Mouse (Mus musculus) MEL (cell line): Measurements from ENCODE around the gene Gm20708. TPM values are rescaled to one million over a fixed set of nuclear protein-coding genes. Genes with fewer than 3 reads are reported as not detected.

Experiments
- DNase-seq: peaks from one replicate; pipeline ENCODE4 v3.0.0; 2011; ENCODE audit warnings: low read depth, low spot score
- H3K27ac ChIP-seq: 2 replicates; pipeline ENCODE4 v1.5.1; 2012; ENCODE audit warnings: low read depth, mild to moderate bottlenecking, control low read depth, low read length, moderate library complexity; ENCODE audit not compliant: control insufficient read depth
- H3K27me3 ChIP-seq, 2 experiments: fragments of 150-350 bp in 1 of 2; sonication (generic) in 1 of 2; 2 replicates each; pipeline ENCODE4 v1.6.1; 2012; ENCODE audit warnings: low read length in 2 of 2, mild to moderate bottlenecking in 2 of 2, improper control_type of control experiment in 1 of 2, moderate library complexity in 1 of 2; ENCODE audit not compliant: insufficient read depth in 2 of 2, control insufficient read depth in 1 of 2
- H3K36me3 ChIP-seq, 2 experiments: 2 replicates each; pipeline ENCODE4 v1.6.1; 2012 to 2014; ENCODE audit warnings: low read length in 2 of 2, improper control_type of control experiment in 1 of 2, inconsistent platforms in 1 of 2, mild to moderate bottlenecking in 1 of 2; ENCODE audit not compliant: insufficient read depth in 2 of 2, control insufficient read depth in 1 of 2
- H3K4me1 ChIP-seq, 2 experiments: fragments of 150-350 bp in 1 of 2; sonication (generic) in 1 of 2; 2 replicates each; pipeline ENCODE4 v1.6.1; 2012; ENCODE audit warnings: low read length in 2 of 2, improper control_type of control experiment in 1 of 2, mild to moderate bottlenecking in 1 of 2; ENCODE audit not compliant: insufficient read depth in 2 of 2, control insufficient read depth in 1 of 2
- H3K4me3 ChIP-seq, 2 experiments: fragments of 150-350 bp in 1 of 2; sonication (generic) in 1 of 2; 2 replicates each; pipeline ENCODE4 v1.5.1; 2012; ENCODE audit warnings: low read depth in 2 of 2, low read length in 2 of 2, mild to moderate bottlenecking in 2 of 2, moderate library complexity in 2 of 2, control low read depth in 1 of 2, improper control_type of control experiment in 1 of 2; ENCODE audit not compliant: control insufficient read depth in 1 of 2, insufficient read depth in 1 of 2
- H3K79me2 ChIP-seq: 2 replicates; pipeline ENCODE4 v1.6.1; 2012; ENCODE audit warnings: mild to moderate bottlenecking, low read length, moderate library complexity; ENCODE audit not compliant: control insufficient read depth, poor library complexity, insufficient read depth
- H3K9ac ChIP-seq: 2 replicates; pipeline ENCODE4 v1.6.1; 2012; ENCODE audit warnings: low read depth, mild to moderate bottlenecking, control low read depth, low read length, moderate library complexity; ENCODE audit not compliant: control insufficient read depth, poor library complexity, severe bottlenecking
- H3K9me3 ChIP-seq: fragments of 150-350 bp; sonication (generic); replicated peaks from 2 replicates; pipeline ENCODE4 v1.6.1; 2012; ENCODE audit warnings: mild to moderate bottlenecking, low read length, improper control_type of control experiment, moderate library complexity; ENCODE audit not compliant: insufficient read depth
- CHD1 ChIP-seq: IDR thresholded peaks from 2 replicates; pipeline ENCODE4 v1.6.1; 2012; ENCODE audit warnings: low read depth, mild to moderate bottlenecking, inconsistent platforms, low read length, improper control_type of control experiment
- CHD2 ChIP-seq: IDR thresholded peaks from 2 replicates; pipeline ENCODE4 v1.6.1; 2011; ENCODE audit warnings: low read length, improper control_type of control experiment
- E2F4 ChIP-seq: IDR thresholded peaks from 2 replicates; pipeline ENCODE4 v1.6.1; 2011; ENCODE audit warnings: low read depth, low read length, improper control_type of control experiment, borderline replicate concordance
- ELF1 ChIP-seq: IDR thresholded peaks from 2 replicates; pipeline ENCODE4 v1.6.1; 2014; ENCODE audit warnings: low read depth, mild to moderate bottlenecking, inconsistent platforms, low read length, improper control_type of control experiment, moderate library complexity
- HCFC1 ChIP-seq: IDR thresholded peaks from 2 replicates; pipeline ENCODE4 v1.6.1; 2012; ENCODE audit warnings: low read depth, mild to moderate bottlenecking, inconsistent platforms, low read length, improper control_type of control experiment, moderate library complexity
- JUND ChIP-seq: IDR thresholded peaks from 2 replicates; pipeline ENCODE4 v1.6.1; 2011; ENCODE audit warnings: low read depth, mild to moderate bottlenecking, improper control_type of control experiment, low read length
- KAT2A ChIP-seq: conservative IDR thresholded peaks from 2 replicates; pipeline ENCODE4 v1.6.1; 2012; ENCODE audit warnings: low read depth, low read length, improper control_type of control experiment, inconsistent platforms
- MAX ChIP-seq: IDR thresholded peaks from 2 replicates; pipeline ENCODE4 v1.6.1; 2011; ENCODE audit warnings: low read length, improper control_type of control experiment
- MEF2A ChIP-seq: IDR thresholded peaks from 2 replicates; pipeline ENCODE4 v1.6.1; 2014; ENCODE audit warnings: low read depth, mild to moderate bottlenecking, inconsistent platforms, low read length, improper control_type of control experiment; ENCODE audit not compliant: poor library complexity, insufficient replicate concordance, severe bottlenecking; ENCODE audit errors: extremely low read depth
- MXI1 ChIP-seq: IDR thresholded peaks from 2 replicates; pipeline ENCODE4 v1.6.1; 2011; ENCODE audit warnings: mild to moderate bottlenecking, low read depth, low read length, improper control_type of control experiment
- MYB ChIP-seq: IDR thresholded peaks from 2 replicates; pipeline ENCODE4 v1.6.1; 2011; ENCODE audit warnings: mild to moderate bottlenecking, low read depth, low read length, improper control_type of control experiment
- MYC ChIP-seq: IDR thresholded peaks from 2 replicates; pipeline ENCODE4 v1.6.1; 2011; ENCODE audit warnings: low read depth, mild to moderate bottlenecking, low read length, improper control_type of control experiment, moderate library complexity
- NELFE ChIP-seq: IDR thresholded peaks from 2 replicates; pipeline ENCODE4 v1.6.1; 2011; ENCODE audit warnings: low read depth, low read length, improper control_type of control experiment
- NRF1 ChIP-seq: IDR thresholded peaks from 2 replicates; pipeline ENCODE4 v1.6.1; 2014; ENCODE audit warnings: low read depth, mild to moderate bottlenecking, inconsistent platforms, low read length, improper control_type of control experiment, moderate library complexity; ENCODE audit not compliant: poor library complexity, insufficient read depth, severe bottlenecking
- POLR2AphosphoS5 ChIP-seq: IDR thresholded peaks from 2 replicates; pipeline ENCODE4 v1.6.1; 2012; ENCODE audit warnings: low read depth, borderline replicate concordance, mild to moderate bottlenecking, inconsistent platforms, low read length, moderate library complexity, mixed read lengths
- RAD21 ChIP-seq: IDR thresholded peaks from 2 replicates; pipeline ENCODE4 v1.6.1; 2011; ENCODE audit warnings: mild to moderate bottlenecking, low read depth, low read length, improper control_type of control experiment
- SMC3 ChIP-seq: IDR thresholded peaks from 2 replicates; pipeline ENCODE4 v1.6.1; 2011; ENCODE audit warnings: low read depth, low read length, improper control_type of control experiment
- TBP ChIP-seq: IDR thresholded peaks from 2 replicates; pipeline ENCODE4 v1.8.0; 2011; ENCODE audit warnings: low read depth, low read length, improper control_type of control experiment
- UBTF ChIP-seq: IDR thresholded peaks from 2 replicates; pipeline ENCODE4 v1.6.1; 2012; ENCODE audit warnings: low read depth, mild to moderate bottlenecking, inconsistent platforms, low read length, improper control_type of control experiment, moderate library complexity, borderline replicate concordance; ENCODE audit not compliant: insufficient read depth
- USF1 ChIP-seq: IDR thresholded peaks from 2 replicates; pipeline ENCODE4 v1.6.1; 2014; ENCODE audit warnings: low read depth, mild to moderate bottlenecking, inconsistent platforms, low read length, improper control_type of control experiment, moderate library complexity
- ZKSCAN1 ChIP-seq: IDR thresholded peaks from 2 replicates; pipeline ENCODE4 v1.6.1; 2012; ENCODE audit warnings: low read depth, mild to moderate bottlenecking, inconsistent platforms, low read length, improper control_type of control experiment, moderate library complexity
- ZNF384 ChIP-seq: IDR thresholded peaks from 2 replicates; pipeline ENCODE4 v1.6.1; 2012; ENCODE audit warnings: low read depth, mild to moderate bottlenecking, inconsistent platforms, low read length, improper control_type of control experiment
- polyA plus RNA-seq, 2 experiments: library from polyadenylated mRNA; stranded (reverse) in 1 of 2; unstranded in 1 of 2; fragments of >175 nt in 1 of 2; fragments of >200 nt in 1 of 2; gene quantifications; 2 replicates each; pipeline versions ENCODE4 v1.2.1 to v1.2.4; 2012; ENCODE audit warnings: low replicate concordance in 2 of 2, low read depth in 1 of 2; ENCODE audit not compliant: insufficient read length in 2 of 2, insufficient read depth in 1 of 2, missing spikeins in 1 of 2
- total RNA-seq: library from RNA; depleted of rRNA; stranded (reverse); fragments of 300-350 nt; gene quantifications from 2 replicates; pipeline ENCODE4 v1.2.3, GENCODE M21; 2012

Gm20708 gene
- total and polyA plus RNA-seq, 3 experiments: 0.70 to 0.85 TPM; not detected in 1

- Histone ChIP-seq H3K27ac (no peak overlapping the region), H3K36me3 (peaks cover 0 to 46% of the 10 kb centered on the region in 2 experiments; a peak in 2 of 4 replicates), H3K27me3 (no peaks in the 10 kb centered on the region), H3K9me3 (no peaks in the 10 kb centered on the region), H3K79me2 (peaks cover 24% of the 10 kb centered on the region), H3K4me1 (peaks cover 23 to 67% of the 10 kb centered on the region in 2 experiments), H3K4me3 (peak overlapping the region in 1 of 2 experiments; percentile 27; a peak in 2 of 4 replicates), H3K9ac (peak overlapping the region; percentile 38)
- TF ChIP-seq E2F4 (no peak), ZKSCAN1 (no peak), HCFC1 (no peak)
- no peak for DNase-seq
Measured at GRCm38 (mm10) chr11:117827386-117827785, 17.9 kb downstream of the Gm20708 start.

GRCm38 (mm10) chr11:117828149-117828887 is 18.9 kb downstream of the Gm20708 start:
- H3K4me1 ChIP-seq: peaks cover 23 to 71% of the 10 kb centered on the region in 2 experiments
- peak overlapping the region; percentile 38 for H3K9ac ChIP-seq

GRCm38 (mm10) chr11:117828888-117829604 is 19.6 kb downstream of the Gm20708 start:
- peak overlapping the region; percentile 52 for H3K27ac ChIP-seq
- TF ChIP-seq MYC (no peak; the same call in 1 of the 2 replicates), ELF1 (0 out of 2 replicates have a peak, but pooled peaks have one; percentile 36), JUND (0 out of 2 replicates have a peak, but pooled peaks have one; percentile 26), MYB (no peak), MXI1 (peak; percentile 69), MAX (peak; percentile 45), MEF2A (peak; percentile 36; the same call in 1 of the 2 replicates), SMC3 (0 out of 2 replicates have a peak, but pooled peaks have one; percentile 12), RAD21 (no peak), TBP (no peak), NRF1 (0 out of 2 replicates have a peak, but pooled peaks have one; percentile 19), CHD2 (no peak), NELFE (no peak), POLR2AphosphoS5 (no peak), KAT2A (no peak), CHD1 (no peak), UBTF (no peak)

More at GRCm38 (mm10) chr11:117828149-117828887, 18.9 kb downstream of the Gm20708 start:
- peak overlapping the region; percentile 44 for H3K27ac ChIP-seq
- H3K27me3 ChIP-seq: no peaks in the 10 kb centered on the region
- no peak for TF ChIP-seq TBP
- TF ChIP-seq MXI1: peak; percentile 35
- peak; percentile 66 for TF ChIP-seq ZNF384
- TF ChIP-seq E2F4: peak; percentile 45; the same call in 1 of the 2 replicates
- TF ChIP-seq MAX: peak; percentile 9
- TF ChIP-seq USF1: no peak
- TF ChIP-seq, all 39 proteins: peak for 4
- peaks cover 19% of the 10 kb centered on the region for H3K79me2 ChIP-seq
- peak; percentile 88 for DNase-seq
- no peaks in the 10 kb centered on the region for H3K9me3 ChIP-seq
- peaks cover 0 to 45% of the 10 kb centered on the region in 2 experiments; a peak in 2 of 4 replicates for H3K36me3 ChIP-seq
- H3K4me3 ChIP-seq: peak overlapping the region; percentile 24 to 27

More at GRCm38 (mm10) chr11:117828888-117829604, 19.6 kb downstream of the Gm20708 start:
- Histone ChIP-seq H3K36me3 (peaks cover 0 to 37% of the 10 kb centered on the region in 2 experiments; a peak in 2 of 4 replicates), H3K9ac (peak overlapping the region; percentile 38; the same call in 1 of the 2 replicates), H3K4me3 (peak overlapping the region; percentile 24 to 27; a peak in 2 of 4 replicates), H3K9me3 (no peaks in the 10 kb centered on the region), H3K79me2 (peaks cover 15% of the 10 kb centered on the region), H3K27me3 (no peaks in the 10 kb centered on the region), H3K4me1 (peaks cover 23 to 64% of the 10 kb centered on the region in 2 experiments)
- DNase-seq: peak; percentile 90
